Mouse (Mus musculus) limb, embryonic 11.5 days (tissue): Measurements from ENCODE around the gene Pld4. TPM values are rescaled to one million over a fixed set of nuclear protein-coding genes. Genes with fewer than 3 reads are reported as not detected.

Experiments used
- ATAC-seq: fragments of 200-750 bp; cut with Nextera tagmentation; 2 replicates; pipeline ENCODE4 v1.8.0; 2017; ENCODE audit warnings: low read depth; ENCODE audit not compliant: insufficient number of reproducible peaks, low FRiP score, low TSS enrichment
- DNase-seq: peaks from one replicate; pipeline ENCODE4 v3.0.0-alpha.2; 2015; ENCODE audit warnings: low spot score
- H3K27ac ChIP-seq: fragments of 300-500 bp; sonication (generic); replicated peaks from 2 replicates; pipeline ENCODE4 v1.5.1; 2014; ENCODE audit warnings: low read depth, mild to moderate bottlenecking, low read length
- H3K27me3 ChIP-seq: fragments of 300-500 bp; sonication (generic); 2 replicates; pipeline ENCODE4 v1.6.1; 2014; ENCODE audit warnings: mild to moderate bottlenecking, low read length, mixed read lengths; ENCODE audit not compliant: control insufficient read depth, insufficient read depth
- H3K36me3 ChIP-seq: fragments of 300-500 bp; sonication (generic); 2 replicates; pipeline ENCODE4 v1.6.1; 2014; ENCODE audit warnings: mild to moderate bottlenecking, low read length, moderate library complexity, mixed read lengths; ENCODE audit not compliant: control insufficient read depth, insufficient read depth
- H3K4me1 ChIP-seq: fragments of 300-500 bp; sonication (generic); 2 replicates; pipeline ENCODE4 v1.6.1; 2014; ENCODE audit warnings: low read length, mixed read lengths; ENCODE audit not compliant: control insufficient read depth, insufficient read depth
- H3K4me2 ChIP-seq: fragments of 300-500 bp; sonication (generic); 2 replicates; pipeline ENCODE4 v1.6.1; 2014; ENCODE audit warnings: low read depth, mild to moderate bottlenecking, moderate library complexity; ENCODE audit not compliant: severe bottlenecking
- H3K4me3 ChIP-seq: fragments of 300-500 bp; sonication (generic); 2 replicates; pipeline ENCODE4 v1.5.1; 2014; ENCODE audit warnings: low read depth, low read length
- H3K9ac ChIP-seq: fragments of 300-500 bp; sonication (generic); 2 replicates; pipeline ENCODE4 v1.6.1; 2014; ENCODE audit warnings: mild to moderate bottlenecking, low read length
- H3K9me3 ChIP-seq: fragments of 300-500 bp; sonication (generic); 2 replicates; pipeline ENCODE4 v1.6.1; 2016; ENCODE audit warnings: low read length; ENCODE audit not compliant: control insufficient read depth
- WGBS: fragments of 180-500 bp; shearing (Covaris S2); extraction: QIAGEN DNeasy Blood & Tissue Kit; methylation state at CpG from one replicate; pipeline ENCODE4 v1.1.7; 2014; 5-methylcytosine and 5-hydroxymethylcytosine counted together
- polyA plus RNA-seq: library from polyadenylated mRNA; unstranded; fragments of >200 nt; fragmentation: Nextera tagmentation; extraction: Ambion mirVana; gene quantifications from 2 replicates; pipeline ENCODE4 v1.2.1, GENCODE M21; 2014

Gene Pld4
- polyA plus RNA-seq, 1 experiment from 2014 or later: 2.8 TPM

DNA sequence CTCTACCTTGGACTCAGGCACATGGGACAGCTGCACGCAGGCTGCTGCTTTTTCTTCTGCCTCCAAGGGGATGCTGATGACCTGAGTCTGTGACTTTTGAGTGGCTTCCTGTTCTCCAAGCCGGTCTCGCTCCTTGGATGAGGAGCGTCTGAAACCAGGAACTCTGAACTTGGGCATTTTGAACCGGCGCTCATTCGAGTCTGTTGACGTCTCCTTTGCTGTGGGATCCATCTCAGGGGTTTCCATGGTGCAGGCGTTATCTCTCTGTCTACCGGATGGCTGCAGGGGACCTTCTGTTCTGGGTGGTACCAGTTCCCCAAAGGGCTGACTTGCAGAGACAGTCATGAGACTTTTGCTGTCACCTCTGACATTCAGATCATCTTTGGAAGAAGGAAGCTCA lies 14.0 kb downstream of the Pld4 start:
- H3K27ac ChIP-seq: no peak overlapping the region
- H3K4me2 ChIP-seq: no peak overlapping the region
- no peak for ATAC-seq
- no peaks in the 10 kb centered on the region for H3K9me3 ChIP-seq
- no peaks in the 10 kb centered on the region for H3K36me3 ChIP-seq
- H3K27me3 ChIP-seq: no peaks in the 10 kb centered on the region
- DNase-seq: no peak
- no peak overlapping the region for H3K9ac ChIP-seq
- 94% methylated on average over 10 of the region's 10 CpGs for WGBS
- no peak overlapping the region for H3K4me3 ChIP-seq
- H3K4me1 ChIP-seq: no peaks in the 10 kb centered on the region

DNA sequence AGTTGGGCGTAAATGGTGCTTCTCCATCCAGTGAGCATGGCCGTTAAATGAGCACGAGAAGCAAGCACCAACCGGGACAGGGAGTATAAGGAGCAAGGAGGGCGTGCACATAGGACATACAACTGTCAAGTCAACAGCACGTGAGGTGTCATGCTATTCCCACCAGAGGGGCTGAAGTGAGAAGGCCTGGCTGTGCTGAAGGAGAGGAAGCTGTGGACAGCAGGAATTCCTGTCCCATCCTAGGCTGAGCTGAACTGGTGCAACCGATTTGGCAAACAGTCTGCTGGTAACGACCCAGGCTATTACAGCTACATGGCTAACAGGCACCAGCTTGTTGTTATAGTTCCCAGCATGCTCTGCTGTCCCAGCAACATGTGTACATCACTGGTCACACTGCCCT lies 30.6 kb downstream of the Pld4 start:
- H3K27ac ChIP-seq: no peak overlapping the region
- ATAC-seq (no peak), DNase-seq (no peak)
- peaks cover 7% of the 10 kb centered on the region; the same call in 1 of the 2 replicates for H3K4me1 ChIP-seq
- WGBS: 66% methylated on average over 8 of the region's 8 CpGs
- no peak overlapping the region for H3K9ac ChIP-seq
- H3K4me3 ChIP-seq: no peak overlapping the region
- H3K27me3 ChIP-seq: no peaks in the 10 kb centered on the region
- H3K9me3 ChIP-seq: no peaks in the 10 kb centered on the region
- no peak overlapping the region for H3K4me2 ChIP-seq
- H3K36me3 ChIP-seq: no peaks in the 10 kb centered on the region

DNA sequence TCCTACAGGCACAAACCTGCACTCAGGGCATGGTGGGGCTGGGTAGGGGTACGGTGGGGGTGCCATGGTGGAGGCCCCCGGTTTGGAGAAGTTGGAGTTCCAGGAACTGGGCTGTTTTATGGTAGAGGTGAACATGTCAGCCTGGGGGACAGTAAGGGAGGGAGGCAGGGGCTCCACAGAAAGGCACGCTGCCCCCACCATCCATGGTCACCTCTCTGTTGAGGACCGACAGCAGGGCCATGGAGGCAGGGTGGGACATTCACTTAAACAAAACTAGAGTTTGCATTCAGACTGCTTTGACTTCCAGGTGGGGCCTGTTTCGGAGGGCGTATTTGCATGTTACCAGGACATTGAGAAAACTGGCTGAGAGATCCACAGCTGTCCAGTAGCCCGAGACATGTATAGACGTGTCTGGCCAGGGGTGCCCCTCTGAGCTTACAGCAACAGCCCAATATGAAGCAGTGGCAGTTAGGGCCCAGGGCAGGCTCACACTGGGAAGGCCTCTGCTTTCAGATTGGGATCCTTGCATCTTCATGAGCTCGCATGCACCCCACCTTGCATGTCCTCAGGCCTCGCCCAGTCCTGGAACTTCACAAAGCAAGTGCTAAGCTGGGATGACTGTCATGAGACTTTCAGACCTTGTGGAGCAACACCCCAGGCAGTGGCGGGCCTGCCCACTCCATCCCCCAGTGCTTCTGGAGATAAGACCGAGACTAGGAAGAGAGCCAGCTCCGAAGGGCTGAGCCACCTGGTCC lies 33.3 kb downstream of the Pld4 start:
- Histone ChIP-seq H3K9me3 (no peaks in the 10 kb centered on the region), H3K4me3 (no peak overlapping the region), H3K4me2 (no peak overlapping the region), H3K36me3 (no peaks in the 10 kb centered on the region), H3K27ac (no peak overlapping the region), H3K4me1 (peaks cover 9% of the 10 kb centered on the region; the same call in 1 of the 2 replicates), H3K9ac (0 out of 2 replicates have a peak overlapping the region, but pooled peaks have one; percentile 27), H3K27me3 (no peaks in the 10 kb centered on the region)
- DNase-seq (no peak), ATAC-seq (no peak)
- WGBS: 69% methylated on average over 13 of the region's 13 CpGs

DNA sequence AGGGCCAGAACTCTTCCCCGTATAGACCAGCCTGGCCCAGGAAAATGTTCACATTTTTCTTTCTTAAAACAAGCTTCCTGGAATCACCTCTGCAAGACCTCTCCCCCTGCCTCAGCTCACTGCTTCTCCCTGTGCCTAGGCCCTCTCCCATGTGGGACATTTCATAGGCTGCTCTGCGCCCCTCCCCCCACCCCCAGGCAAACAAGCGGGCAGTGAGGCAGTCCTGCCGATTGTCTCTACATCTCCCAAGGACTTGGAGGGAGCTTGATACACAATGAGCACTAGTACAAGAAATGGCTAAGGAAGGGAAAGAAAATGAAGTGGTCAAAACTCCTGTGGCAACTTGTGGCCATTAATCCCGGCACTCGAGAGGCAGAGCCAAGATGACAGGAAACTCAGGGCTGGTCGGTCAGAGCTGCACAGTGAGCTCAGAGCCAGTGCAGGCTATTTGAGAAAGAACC lies 33.9 kb downstream of the Pld4 start:
- Histone ChIP-seq H3K4me1 (peaks cover 9% of the 10 kb centered on the region; the same call in 1 of the 2 replicates), H3K4me3 (no peak overlapping the region), H3K4me2 (no peak overlapping the region), H3K9ac (0 out of 2 replicates have a peak overlapping the region, but pooled peaks have one; percentile 27), H3K27ac (no peak overlapping the region), H3K9me3 (no peaks in the 10 kb centered on the region), H3K36me3 (no peaks in the 10 kb centered on the region), H3K27me3 (no peaks in the 10 kb centered on the region)
- DNase-seq: no peak
- ATAC-seq: no peak
- 30% methylated on average over 7 of the region's 7 CpGs for WGBS

DNA sequence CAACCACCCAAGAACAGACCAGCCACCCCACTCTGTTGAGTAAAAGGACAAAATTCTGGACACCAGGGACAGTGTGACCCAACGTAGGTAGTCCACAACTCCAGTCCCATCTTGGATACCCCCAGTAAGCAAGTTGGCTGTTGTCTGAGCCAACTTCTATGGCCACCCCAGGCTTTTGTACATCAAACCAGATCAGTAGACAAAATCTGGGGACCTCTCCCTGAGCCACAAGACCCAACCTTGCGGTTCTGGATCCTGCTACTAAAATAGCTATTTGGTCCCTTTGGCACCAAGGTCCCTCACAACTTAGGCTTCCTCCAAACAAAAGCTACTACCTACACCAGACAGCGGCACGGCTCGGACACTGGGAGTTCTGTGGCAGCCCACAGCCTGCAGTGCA lies 34.5 kb downstream of the Pld4 start:
- no peak overlapping the region for H3K4me2 ChIP-seq
- H3K4me3 ChIP-seq: no peak overlapping the region
- H3K36me3 ChIP-seq: no peaks in the 10 kb centered on the region
- H3K27ac ChIP-seq: no peak overlapping the region
- WGBS: 93% methylated on average over 5 of the region's 5 CpGs
- no peak for DNase-seq
- no peaks in the 10 kb centered on the region for H3K27me3 ChIP-seq
- H3K9ac ChIP-seq: no peak overlapping the region
- H3K9me3 ChIP-seq: no peaks in the 10 kb centered on the region
- H3K4me1 ChIP-seq: peaks cover 9% of the 10 kb centered on the region; the same call in 1 of the 2 replicates
- ATAC-seq: no peak

DNA sequence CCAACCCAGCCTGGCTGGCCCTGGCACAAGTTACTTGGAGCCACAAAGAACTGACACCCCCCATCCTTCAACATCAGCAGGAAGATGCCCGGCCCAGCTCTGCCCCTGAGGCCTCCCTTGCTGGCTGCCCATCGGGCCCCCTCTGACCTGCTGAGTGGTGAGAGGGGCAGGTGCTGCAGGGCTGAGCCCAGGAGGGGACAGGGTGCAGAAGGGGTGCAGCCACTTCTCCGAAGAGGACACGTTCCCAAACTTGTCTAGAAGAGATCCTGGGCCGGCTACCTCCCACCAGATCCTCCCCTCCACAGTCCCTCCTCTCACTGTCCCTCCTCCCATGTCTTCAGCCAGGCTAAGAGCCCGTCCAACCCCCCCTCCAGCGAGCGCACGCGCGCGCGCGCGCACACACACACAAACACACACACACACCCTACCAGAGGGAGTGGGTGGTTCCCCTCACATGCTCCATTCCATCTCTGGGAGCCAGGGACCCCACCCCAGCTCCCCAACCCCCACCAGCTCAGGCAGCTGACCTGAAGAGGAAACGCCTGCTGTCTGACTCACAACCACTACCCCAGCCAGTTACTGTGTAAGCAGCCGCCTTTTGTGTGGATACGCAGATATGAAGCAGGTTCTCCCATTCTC lies 35.1 kb downstream of the Pld4 start:
- no peak overlapping the region for H3K27ac ChIP-seq
- 0 out of 2 replicates have a peak, but pooled peaks cover 1% of the 10 kb centered on the region for H3K27me3 ChIP-seq
- no peaks in the 10 kb centered on the region for H3K36me3 ChIP-seq
- H3K4me2 ChIP-seq: no peak overlapping the region
- H3K9me3 ChIP-seq: no peaks in the 10 kb centered on the region
- no peak overlapping the region for H3K4me3 ChIP-seq
- no peak overlapping the region for H3K9ac ChIP-seq
- ATAC-seq: no peak
- DNase-seq: no peak
- H3K4me1 ChIP-seq: peaks cover 8% of the 10 kb centered on the region; the same call in 1 of the 2 replicates
- 72% methylated on average over 18 of the region's 18 CpGs for WGBS

DNA sequence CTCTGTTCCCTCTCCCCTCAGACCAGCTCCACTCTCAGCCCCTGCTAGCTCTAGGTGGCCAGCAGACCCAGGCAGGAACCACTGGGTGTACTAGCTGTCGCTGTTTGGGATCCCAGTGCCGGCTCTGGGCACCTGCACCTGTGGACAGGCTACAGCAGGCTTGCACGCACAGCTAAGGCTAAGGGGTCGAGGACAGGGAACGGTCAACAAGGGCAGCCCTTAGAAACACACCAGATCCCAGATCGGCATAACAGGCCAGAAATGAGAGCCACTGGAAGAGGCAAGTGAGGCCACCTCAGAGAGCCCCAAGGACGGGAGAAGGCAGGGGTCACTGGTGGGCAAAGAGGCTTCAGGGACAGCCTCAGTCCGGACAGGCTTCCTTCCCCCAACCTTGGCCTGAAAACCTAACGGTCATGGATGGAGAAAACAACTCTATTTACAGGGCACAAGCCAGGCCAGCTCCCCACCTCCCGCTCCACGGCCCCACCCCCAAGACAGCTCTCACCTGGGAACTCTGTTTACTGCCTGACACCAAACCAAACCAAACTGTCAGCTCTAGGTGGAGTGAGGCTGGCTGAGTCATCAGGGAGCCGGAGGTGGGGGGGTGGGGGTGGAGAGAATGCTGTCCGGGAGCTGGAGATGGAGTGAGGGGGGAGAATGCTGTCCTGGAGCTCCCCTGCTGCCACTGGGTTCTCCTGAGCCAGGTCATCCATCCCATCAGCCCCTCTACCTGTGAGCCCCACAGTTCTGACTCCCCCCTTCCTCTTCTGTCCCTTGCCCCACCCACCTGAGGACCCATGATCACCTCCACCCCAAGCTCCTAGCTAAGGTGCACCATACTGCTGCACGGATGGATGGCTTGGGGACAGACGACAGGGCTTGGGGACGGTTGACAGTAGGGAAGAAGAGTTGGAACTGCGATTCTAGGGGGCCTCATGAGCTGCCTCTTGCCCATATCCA lies 36.4 kb downstream of the Pld4 start:
- WGBS: 40% methylated on average over 17 of the region's 17 CpGs
- Histone ChIP-seq H3K4me2 (no peak overlapping the region), H3K4me3 (no peak overlapping the region), H3K4me1 (peaks cover 7% of the 10 kb centered on the region; the same call in 1 of the 2 replicates), H3K27ac (no peak overlapping the region), H3K36me3 (no peaks in the 10 kb centered on the region), H3K27me3 (peaks cover 12% of the 10 kb centered on the region; the same call in 1 of the 2 replicates), H3K9ac (0 out of 2 replicates have a peak overlapping the region, but pooled peaks have one; percentile 4), H3K9me3 (no peaks in the 10 kb centered on the region)
- ATAC-seq: no peak
- no peak for DNase-seq
